Mouse (Mus musculus) skeletal muscle tissue, adult 2 months (tissue): Measurements from ENCODE around the gene Zfp787.
"Not testable (repeated sequence)": the region's sequence is repeated elsewhere in the genome, so short reads cannot be mapped to it uniquely, and the experiment has no call there.

ENCODE experiments used
- DNase-seq: peaks from one replicate; pipeline ENCODE4 v3.0.0-alpha.2; 2012; ENCODE audit warnings: low read depth, low spot score

Gene Zfp787

GRCm38 (mm10) chr7:6120104-6120503, 35.7 kb downstream of the Zfp787 start:
- not testable (repeated sequence) for DNase-seq

- DNase-seq = no peak
Observed at GRCm38 (mm10) chr7:6119501-6119900, 36.3 kb downstream of the Zfp787 start.
